Comparison of ENCODE assay signal across 8 mouse cellular contexts in genomic region chr14:34310234-34310965, GRCm38 (mm10). TPM values are rescaled to one million over a fixed set of nuclear protein-coding genes. Genes with fewer than 3 reads are reported as not detected.
DNase-seq lines count a peak whose midpoint lies in the region; ATAC-seq and TF ChIP-seq lines count a peak whose summit lies in the region.

Shld2 (minus strand) TSS chr14:34310493.
Glud1 (plus strand) TSS chr14:34310727.

- no peaks in the 10 kb centered on the region for H3K36me3 ChIP-seq in embryonic facial prominence, embryonic 14.5 days (ENCODE audit: control insufficient read depth, insufficient read depth, low read length)
- 0 out of 2 replicates have a peak, but pooled peaks cover 5% of the 10 kb centered on the region for H3K36me3 ChIP-seq in limb, embryonic 14.5 days (ENCODE audit: control insufficient read depth, insufficient read depth, low read length)
- H3K36me3 ChIP-seq in midbrain, postnatal 0 days (ENCODE audit: insufficient read depth, low read length), result no peaks in the 10 kb centered on the region

- under 1% methylated on average over 27 of the region's 100 CpGs for WGBS in embryonic facial prominence, embryonic 14.5 days
- WGBS in limb, embryonic 14.5 days, result under 1% methylated on average over 36 of the region's 100 CpGs
- WGBS in midbrain, postnatal 0 days, result 1% methylated on average over 50 of the region's 100 CpGs

- H3K4me2 ChIP-seq in embryonic facial prominence, embryonic 14.5 days (ENCODE audit: low read depth, low read length), result peak within 1 kb of the TSS; percentile 65
- peak within 1 kb of the TSS; percentile 67 for H3K4me2 ChIP-seq in limb, embryonic 14.5 days (replicated peaks; ENCODE audit: low read depth, low read length, severe bottlenecking)
- H3K4me2 ChIP-seq in midbrain, postnatal 0 days (ENCODE audit: low read depth, low read length, poor library complexity, severe bottlenecking), result peak within 1 kb of the TSS; percentile 82

- H3K9me3 ChIP-seq in embryonic facial prominence, embryonic 14.5 days (ENCODE audit: control insufficient read depth, low read length), result no peaks in the 10 kb centered on the region
- no peaks in the 10 kb centered on the region for H3K9me3 ChIP-seq in limb, embryonic 14.5 days (ENCODE audit: control insufficient read depth, low read length)
- H3K9me3 ChIP-seq in midbrain, postnatal 0 days (ENCODE audit: low read length), result no peaks in the 10 kb centered on the region

- H3K4me1 ChIP-seq in embryonic facial prominence, embryonic 14.5 days (ENCODE audit: control insufficient read depth, insufficient read depth, low read length), result peaks cover 18% of the 10 kb centered on the region
- peaks cover 11% of the 10 kb centered on the region for H3K4me1 ChIP-seq in limb, embryonic 14.5 days (ENCODE audit: control insufficient read depth, insufficient read depth, low read length)
- H3K4me1 ChIP-seq in midbrain, postnatal 0 days (ENCODE audit: insufficient read depth, low read length), result peaks cover 12% of the 10 kb centered on the region; the same call in 1 of the 2 replicates

- TF ChIP-seq CTCF in midbrain, postnatal 0 days (IDR thresholded peaks at IDR 0.05), result peak; percentile 8; the same call in 1 of the 2 replicates

- DNase-seq in 3134 (ENCODE audit: extremely low read depth, insufficient read length, low spot score), result peak; percentile 98
- peak; percentile 93 to 95 for DNase-seq in adrenal gland, postnatal 4 days (ENCODE audit: low spot score in 2 of 2)
- peak; percentile 97 for DNase-seq in embryonic facial prominence, embryonic 14.5 days (ENCODE audit: low spot score)
- DNase-seq in heart, adult 8-10 months (ENCODE audit: low spot score), result peak; percentile 92
- DNase-seq in kidney, adult 9 months, result peak; percentile 97
- peak; percentile 92 for DNase-seq in limb, embryonic 14.5 days (ENCODE audit: low spot score)
- peak; percentile 94 for DNase-seq in midbrain, postnatal 0 days (ENCODE audit: low spot score)
- DNase-seq in spleen, postnatal 14 days (ENCODE audit: low spot score in 2 of 2), result peak; percentile 91 to 93

- H3K9ac ChIP-seq in embryonic facial prominence, embryonic 14.5 days (ENCODE audit: low read depth, low read length), result peak within 1 kb of the TSS; percentile 97
- H3K9ac ChIP-seq in limb, embryonic 14.5 days (ENCODE audit: low read depth, low read length, severe bottlenecking), result peak within 1 kb of the TSS; percentile 94
- H3K9ac ChIP-seq in midbrain, postnatal 0 days (replicated peaks; ENCODE audit: low read length, poor library complexity, severe bottlenecking), result peak within 1 kb of the TSS; percentile 99

- H3K27ac ChIP-seq in embryonic facial prominence, embryonic 14.5 days (replicated peaks; ENCODE audit: low read depth, low read length), result peak within 1 kb of the TSS; percentile 94
- peak within 1 kb of the TSS; percentile 97 for H3K27ac ChIP-seq in limb, embryonic 14.5 days (replicated peaks; ENCODE audit: low read depth, low read length)
- peak within 1 kb of the TSS; percentile 96 for H3K27ac ChIP-seq in midbrain, postnatal 0 days (ENCODE audit: low read depth, low read length)

- peak within 1 kb of the TSS; percentile 94 for H3K4me3 ChIP-seq in embryonic facial prominence, embryonic 14.5 days (ENCODE audit: low read depth, low read length)
- H3K4me3 ChIP-seq in limb, embryonic 14.5 days (replicated peaks; ENCODE audit: low read length), result peak within 1 kb of the TSS; percentile 83
- peak within 1 kb of the TSS; percentile 98 for H3K4me3 ChIP-seq in midbrain, postnatal 0 days (ENCODE audit: low read depth, low read length)

- peak; percentile 95 for ATAC-seq in embryonic facial prominence, embryonic 14.5 days (ENCODE audit: low read depth)
- ATAC-seq in limb, embryonic 14.5 days (ENCODE audit: low FRiP score, low read depth), result peak; percentile 94
- ATAC-seq in midbrain, postnatal 0 days (ENCODE audit: low FRiP score), result peak; percentile 93

- no peaks in the 10 kb centered on the region for H3K27me3 ChIP-seq in embryonic facial prominence, embryonic 14.5 days (replicated peaks; ENCODE audit: control insufficient read depth, insufficient read depth, low read length)
- no peaks in the 10 kb centered on the region for H3K27me3 ChIP-seq in limb, embryonic 14.5 days (ENCODE audit: control insufficient read depth, insufficient read depth, low read length)
- no peaks in the 10 kb centered on the region for H3K27me3 ChIP-seq in midbrain, postnatal 0 days (ENCODE audit: insufficient read depth, low read length)

- peak; percentile 84 for TF ChIP-seq POLR2A in limb, embryonic 14.5 days (IDR thresholded peaks at IDR 0.05; ENCODE audit: borderline replicate concordance, extremely low read depth, insufficient read depth, insufficient read length)

RNA-seq across cellular contexts. Expression of gene Shld2, which starts in this region (rescaled TPM):
- 10 to 100 TPM; 12.6 to 16.0 TPM for total RNA-seq in adrenal gland, postnatal 4 days (2021)
- 9.8 and 13.5 TPM in 2 replicates for polyA plus RNA-seq in embryonic facial prominence, embryonic 14.5 days (2014; fragmentation: Nextera tagmentation; extraction: Ambion mirVana)
- 1 to 10 TPM; 6.3 to 8.8 (median 7.6) TPM for total RNA-seq in heart, adult 8-10 months (2022)
- 5.1 and 6.7 TPM in 2 replicates for polyA plus RNA-seq in limb, embryonic 14.5 days (2012; rRNA removed)
- 11.2 and 11.7 TPM in 2 replicates for polyA plus RNA-seq in limb, embryonic 14.5 days (2014; fragmentation: Nextera tagmentation; extraction: Ambion mirVana)
- 6.4 and 8.2 TPM in 2 replicates for total RNA-seq in midbrain, postnatal 0 days (2014; rRNA removed)
- polyA plus RNA-seq in midbrain, postnatal 0 days (2015; fragmentation: Nextera tagmentation; extraction: Ambion mirVana), result 6.9 and 8.5 TPM in 2 replicates

RNA-seq across cellular contexts. Expression of gene Glud1, which starts in this region (rescaled TPM):
- 100 to 1,000 TPM; 220 to 286 TPM for total RNA-seq in adrenal gland, postnatal 4 days (2021)
- 72.7 and 78.6 TPM in 2 replicates for polyA plus RNA-seq in embryonic facial prominence, embryonic 14.5 days (2014; fragmentation: Nextera tagmentation; extraction: Ambion mirVana)
- 100 to 1,000 TPM; 137 to 163 (median 150) TPM for total RNA-seq in heart, adult 8-10 months (2022)
- 67.1 and 67.3 TPM in 2 replicates for polyA plus RNA-seq in limb, embryonic 14.5 days (2012; rRNA removed)
- 81.2 and 93.9 TPM in 2 replicates for polyA plus RNA-seq in limb, embryonic 14.5 days (2014; fragmentation: Nextera tagmentation; extraction: Ambion mirVana)
- 185 and 192 TPM in 2 replicates for total RNA-seq in midbrain, postnatal 0 days (2014; rRNA removed)
- polyA plus RNA-seq in midbrain, postnatal 0 days (2015; fragmentation: Nextera tagmentation; extraction: Ambion mirVana), result 114 TPM in 2 replicates

Comparison
In these comparisons a context has a peak if more than half of its experiments do, and no peak if none do; other contexts are left out.
1. Peak in every context shown above with its lines: DNase-seq, ATAC-seq, H3K4me3 ChIP-seq and H3K27ac ChIP-seq.